Comparison of ENCODE assay signal across 8 mouse cellular contexts in the genomic region with DNA sequence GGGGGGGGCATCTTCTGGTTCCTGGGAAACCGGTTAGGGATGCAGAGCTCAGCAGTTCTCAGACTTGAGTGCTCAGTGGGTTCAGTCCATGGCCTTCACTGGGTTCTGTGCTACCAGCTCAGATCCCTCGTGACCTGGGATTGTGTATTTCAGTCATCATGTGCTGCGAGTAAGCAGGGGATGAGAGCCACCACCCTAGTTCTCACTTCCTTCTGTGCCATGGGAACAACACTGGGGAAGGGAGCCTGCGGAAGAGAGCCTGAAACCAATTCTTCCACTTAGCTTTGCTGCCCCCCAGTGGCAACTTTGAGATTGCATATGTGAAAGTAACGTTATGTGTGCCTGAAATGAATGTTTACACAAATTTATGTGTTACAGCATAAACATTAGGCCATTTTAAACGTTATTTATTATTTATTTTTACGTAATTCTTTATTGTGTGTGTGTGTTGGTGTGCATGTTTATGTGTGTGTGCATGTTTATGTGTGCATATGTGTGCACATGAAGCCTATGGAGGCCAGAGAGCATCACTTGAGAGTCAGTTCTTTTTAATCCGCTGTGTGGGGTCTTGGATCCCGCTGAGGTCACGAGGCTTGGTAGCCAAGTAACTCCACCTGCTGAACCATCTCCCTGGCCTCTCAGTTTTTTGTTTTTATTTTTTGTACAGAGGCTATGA. TPM values are rescaled to one million over a fixed set of nuclear protein-coding genes. Genes with fewer than 3 reads are reported as not detected.
DNase-seq lines count a peak whose midpoint lies in the region; ATAC-seq lines count a peak whose summit lies in the region.

No protein-coding gene starts in this region.

- no peak overlapping the region for H3K9ac ChIP-seq in intestine, embryonic 15.5 days

- H3K27me3 ChIP-seq in intestine, embryonic 15.5 days (replicated peaks): no peaks in the 10 kb centered on the region
- no peaks in the 10 kb centered on the region for H3K27me3 ChIP-seq in midbrain, embryonic 10.5 days (ENCODE audit: low read depth, poor library complexity, severe bottlenecking)

- intact Hi-C loops in left cerebral cortex, postnatal 14 days (cut with DNase I): loop anchor here (2.0 to 10.0 kb wide), 3 partner anchors 43 to 285 kb away; no protein-coding TSS in a partner anchor

- peak; percentile 86 to 91 for DNase-seq in adrenal gland, adult 18-20 months (ENCODE audit: low spot score in 2 of 2)
- peak; percentile 94 for DNase-seq in embryo, embryonic 10.5 days (ENCODE audit: low spot score)
- peak; percentile 47 for DNase-seq in gastrocnemius, postnatal 25 days
- DNase-seq in left cerebral cortex, postnatal 14 days (ENCODE audit: low spot score in 2 of 2): peak; percentile 89 to 94
- peak; percentile 76 for DNase-seq in midbrain, embryonic 10.5 days (ENCODE audit: low spot score)
- peak; percentile 46 to 65 for DNase-seq in right cerebral cortex, postnatal 36 days (ENCODE audit: low spot score in 2 of 2)
- DNase-seq in urinary bladder, postnatal 4 days (ENCODE audit: low spot score in 2 of 2): peak; percentile 48 to 87

- H3K4me3 ChIP-seq in intestine, embryonic 15.5 days (replicated peaks): no peak overlapping the region
- H3K4me3 ChIP-seq in midbrain, embryonic 10.5 days: no peak overlapping the region

- H3K9me3 ChIP-seq in intestine, embryonic 15.5 days: no peaks in the 10 kb centered on the region
- no peaks in the 10 kb centered on the region for H3K9me3 ChIP-seq in midbrain, embryonic 10.5 days (replicated peaks)

- no peaks in the 10 kb centered on the region for H3K4me1 ChIP-seq in intestine, embryonic 15.5 days (replicated peaks)
- 0 out of 2 replicates have a peak, but pooled peaks cover 2% of the 10 kb centered on the region for H3K4me1 ChIP-seq in midbrain, embryonic 10.5 days

- no peak overlapping the region for H3K27ac ChIP-seq in intestine, embryonic 15.5 days
- H3K27ac ChIP-seq in midbrain, embryonic 10.5 days (replicated peaks): no peak overlapping the region

- H3K4me2 ChIP-seq in intestine, embryonic 15.5 days (replicated peaks): no peak overlapping the region

- WGBS in intestine, embryonic 15.5 days: 12% methylated on average over 10 of the region's 10 CpGs
- WGBS in midbrain, embryonic 10.5 days: 11% methylated on average over 10 of the region's 10 CpGs

- peak; percentile 82 for ATAC-seq in intestine, embryonic 15.5 days

- no peaks in the 10 kb centered on the region for H3K36me3 ChIP-seq in intestine, embryonic 15.5 days
- H3K36me3 ChIP-seq in midbrain, embryonic 10.5 days: no peaks in the 10 kb centered on the region

RNA-seq across cellular contexts. Expression of a gene that starts 38.8 kb away (rescaled TPM):
- 1 to 10 TPM in 1 of 2 experiments, under 1 TPM in 1; 0.26 to 1.0 TPM for total RNA-seq in adrenal gland, adult 18-20 months (2021)
- under 1 TPM; 0.13 to 0.33 TPM for total RNA-seq in gastrocnemius, postnatal 25 days (2021)
- polyA plus RNA-seq in intestine, embryonic 15.5 days (2015; fragmentation: Nextera tagmentation; extraction: Ambion mirVana): 0.18 and 0.20 TPM in 2 replicates
- under 1 TPM; 0.24 to 0.32 TPM for total RNA-seq in left cerebral cortex, postnatal 14 days (2021)
- 0.05 and 0.09 TPM in 2 replicates for polyA plus RNA-seq in midbrain, embryonic 10.5 days (2016; fragmentation: Nextera tagmentation; extraction: Ambion mirVana)

RNA-seq across cellular contexts. Expression of a gene that starts 45.9 kb away (rescaled TPM):
- total RNA-seq in adrenal gland, adult 18-20 months (2021): 1 to 10 TPM; 2.5 to 4.1 TPM
- under 1 TPM; 0.28 to 0.43 TPM for total RNA-seq in gastrocnemius, postnatal 25 days (2021)
- polyA plus RNA-seq in intestine, embryonic 15.5 days (2015; fragmentation: Nextera tagmentation; extraction: Ambion mirVana): 3.0 TPM in 2 replicates
- under 1 TPM in 1 of 2 experiments, not detected in 1; 0.37 TPM for total RNA-seq in left cerebral cortex, postnatal 14 days (2021)
- polyA plus RNA-seq in midbrain, embryonic 10.5 days (2016; fragmentation: Nextera tagmentation; extraction: Ambion mirVana): 0.88 and 1.2 TPM in 2 replicates
